Mouse (Mus musculus) embryo, embryonic 9.5 days (tissue): Measurements from ENCODE around the gene Calhm3.
"Not testable (repeated sequence)": the region's sequence is repeated elsewhere in the genome, so short reads cannot be mapped to it uniquely, and the experiment has no call there.

Source experiments
- DNase-seq: peaks from one replicate; pipeline ENCODE4 v3.0.0-alpha.2; 2017; ENCODE audit errors: extremely low spot score

Gene Calhm3

DNA sequence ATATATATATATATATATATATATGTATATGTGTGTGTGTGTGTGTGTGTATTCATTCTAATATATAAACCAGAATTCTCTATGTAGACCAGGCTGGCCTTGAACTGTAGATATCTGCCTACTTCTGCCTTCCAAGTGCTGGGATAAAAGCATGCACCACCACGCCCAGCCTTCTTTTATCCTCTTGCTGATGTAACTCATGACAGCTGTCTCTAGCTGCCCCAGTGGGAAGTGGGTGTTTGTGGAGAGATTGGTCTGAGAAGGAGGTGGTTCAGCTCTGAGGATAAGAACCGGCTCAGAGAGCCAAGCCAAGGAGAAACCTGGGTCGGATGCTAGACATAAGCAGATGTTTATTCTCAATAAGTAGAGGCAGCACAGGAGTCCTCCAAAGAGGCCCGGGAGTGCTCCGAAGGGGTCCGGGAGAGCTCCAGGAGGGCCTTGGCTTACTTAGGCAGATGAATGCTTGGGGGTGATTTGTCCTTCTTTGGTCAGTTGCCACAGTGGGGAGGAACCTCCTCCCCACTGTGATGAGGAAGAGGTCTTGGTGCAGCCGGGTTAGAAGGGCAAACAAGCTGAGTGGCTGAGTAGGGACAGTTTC, 10.2 kb upstream of the Calhm3 start:
- no peak for DNase-seq

- peak; percentile 42 for DNase-seq
Observed at GRCm38 (mm10) chr19:47166758-47167157, 9.2 kb upstream of the Calhm3 start.

DNA sequence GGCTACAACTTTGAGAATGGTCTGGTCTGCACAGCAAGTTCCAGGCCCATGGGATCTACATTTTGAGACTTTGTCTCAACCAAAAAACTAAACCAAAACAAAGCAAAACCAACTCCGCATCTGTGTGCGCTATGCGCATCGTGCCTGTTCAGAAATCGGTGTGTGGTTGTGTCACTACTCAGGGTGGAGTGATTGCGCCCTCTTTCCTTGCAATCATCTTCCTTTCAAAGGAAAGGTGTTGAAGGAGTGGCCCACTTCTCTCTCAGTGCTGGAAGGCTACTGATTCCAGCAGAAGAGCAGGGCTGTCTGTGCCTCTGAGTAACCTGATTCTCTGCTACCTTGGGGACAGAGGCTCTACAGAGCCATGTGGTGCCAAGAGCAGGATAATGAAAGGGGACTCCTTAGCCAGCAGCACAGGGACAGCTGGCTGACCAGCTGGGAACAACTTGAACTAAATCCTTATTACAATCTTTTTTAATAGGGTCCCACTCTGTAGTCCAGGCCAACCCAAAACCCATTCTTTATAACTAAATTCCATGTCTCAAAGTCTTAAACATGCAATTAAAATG, 5.7 kb upstream of the Calhm3 start:
- DNase-seq, result no peak

DNA sequence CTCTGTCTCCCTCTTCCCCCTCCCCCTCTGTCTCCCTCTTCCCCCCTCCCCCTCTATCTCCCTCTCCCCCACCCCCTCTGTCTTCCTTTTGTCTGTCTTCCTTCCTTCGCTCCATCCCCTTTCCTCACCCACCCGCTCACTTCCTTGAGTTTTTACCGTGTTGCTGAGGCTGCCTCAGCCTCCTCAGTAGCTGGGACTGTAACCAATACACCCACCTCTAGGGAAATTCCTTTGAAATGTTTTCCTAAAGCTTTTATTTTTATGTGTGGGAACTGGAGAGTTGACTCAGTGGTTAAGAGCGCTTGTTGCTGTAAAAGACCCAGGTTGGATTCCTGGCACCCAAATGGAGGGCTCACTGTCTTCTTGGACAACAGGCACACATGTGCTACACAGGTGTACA, 4.1 kb upstream of the Calhm3 start:
- DNase-seq, result no peak

DNA sequence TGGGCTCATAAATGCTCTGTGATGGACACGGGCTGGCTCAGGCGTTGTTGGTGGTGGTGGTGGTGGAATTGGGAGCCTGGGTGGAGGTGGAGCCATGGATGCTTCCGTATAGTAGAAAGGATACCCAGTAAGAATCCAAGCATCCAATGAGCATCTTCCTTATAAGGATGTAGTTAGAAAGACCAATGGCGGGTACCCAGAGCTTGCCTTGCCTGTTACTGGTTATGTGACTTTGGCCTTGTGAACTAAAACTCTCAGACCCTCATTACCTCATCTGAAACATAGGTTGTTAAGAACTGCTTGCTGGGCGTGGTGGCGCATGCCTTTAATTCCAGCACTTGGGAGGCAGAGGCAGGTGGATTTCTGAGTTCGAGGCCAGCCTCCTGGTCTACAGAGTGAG, 3.8 kb downstream of the Calhm3 start:
- no peak for DNase-seq

DNA sequence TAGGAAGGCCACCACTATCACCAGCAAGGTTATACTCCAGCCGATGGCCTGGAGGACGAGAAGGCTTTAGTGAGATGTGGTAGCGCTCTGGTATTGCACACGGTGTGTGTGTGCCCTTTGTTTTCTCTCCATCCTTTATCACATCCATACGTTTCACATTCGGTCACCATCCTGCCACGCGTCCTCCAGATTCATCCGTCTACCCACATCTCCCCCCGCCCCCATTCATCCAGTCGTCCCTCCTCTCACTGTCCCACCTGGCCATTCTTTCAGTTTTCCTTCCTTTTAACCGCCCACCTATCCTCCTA, 5.5 kb downstream of the Calhm3 start:
- no peak for DNase-seq

GRCm38 (mm10) chr19:47151332-47152061, 6.1 kb downstream of the Calhm3 start:
- no peak for DNase-seq

GRCm38 (mm10) chr19:47149854-47150253, 7.7 kb downstream of the Calhm3 start:
- DNase-seq, result no peak

DNA sequence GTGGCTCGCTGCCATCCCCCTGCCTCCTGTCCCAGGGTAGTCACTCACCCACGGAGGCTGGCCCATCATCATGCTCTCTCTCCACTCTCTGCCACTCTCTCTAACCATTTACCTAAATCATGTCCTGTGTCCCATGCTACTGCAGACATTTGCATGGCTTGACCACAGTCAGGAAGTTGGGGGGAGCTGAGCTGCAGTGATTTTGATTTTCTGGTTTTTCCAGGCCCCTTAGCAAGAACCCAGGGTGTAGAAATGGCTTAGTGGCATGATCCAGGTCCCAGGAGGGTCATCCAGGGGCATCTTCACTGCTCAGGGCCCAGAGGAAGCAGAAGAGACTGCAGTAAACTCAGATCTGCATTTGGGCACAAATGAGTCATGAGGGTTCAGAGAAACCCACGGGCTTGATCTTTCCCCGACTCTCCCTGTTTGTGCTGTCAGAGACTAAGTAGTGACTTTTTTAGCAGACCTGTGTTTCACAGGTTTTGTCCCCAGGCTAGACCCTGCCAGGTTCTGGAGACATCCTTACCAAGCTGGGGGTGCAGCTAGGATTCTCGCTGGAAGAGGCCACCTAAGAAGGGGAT, 9.2 kb downstream of the Calhm3 start:
- DNase-seq, result no peak

DNA sequence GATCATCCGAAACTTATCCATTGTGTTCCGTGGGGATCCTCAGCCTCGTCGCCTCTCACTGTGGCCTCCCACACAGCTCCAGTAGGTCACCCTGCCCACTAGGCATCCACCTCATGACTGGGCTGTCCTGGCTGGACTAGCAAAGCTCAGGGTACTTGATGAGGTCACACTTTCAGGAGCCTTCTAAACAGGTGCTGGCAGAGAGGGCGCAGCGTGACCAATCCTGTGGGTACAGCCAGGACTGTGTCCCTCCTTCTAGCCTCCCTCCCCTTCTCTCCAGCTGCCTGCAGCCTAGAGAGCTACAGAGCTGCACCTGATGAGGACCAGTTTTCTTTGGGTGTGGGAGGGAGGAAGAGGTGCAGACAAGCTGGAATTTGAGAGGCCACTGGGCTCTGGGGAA, 13.4 kb downstream of the Calhm3 start, which contains the start of gene Calhm1:
TSS of gene Calhm1 (minus strand) at position 101 of the 400 bp plus-strand sequence.
- no peak for DNase-seq

- DNase-seq, result no peak
Observed at GRCm38 (mm10) chr19:47142438-47142837, 15.1 kb downstream of the Calhm3 start.

GRCm38 (mm10) chr19:47139611-47140010, 18.0 kb downstream of the Calhm3 start:
- DNase-seq, result not testable (repeated sequence)

- DNase-seq, result peak; percentile 39
Observed at GRCm38 (mm10) chr19:47137771-47138421, 19.7 kb downstream of the Calhm3 start, which contains the start of gene Calhm2. Gene Calhm2, minus strand, starts transcription at chr19:47138294.

GRCm38 (mm10) chr19:47137051-47137581, 20.4 kb downstream of the Calhm3 start:
- no peak for DNase-seq

- DNase-seq, result no peak
Observed at GRCm38 (mm10) chr19:47136170-47136569, 21.4 kb downstream of the Calhm3 start.

DNA sequence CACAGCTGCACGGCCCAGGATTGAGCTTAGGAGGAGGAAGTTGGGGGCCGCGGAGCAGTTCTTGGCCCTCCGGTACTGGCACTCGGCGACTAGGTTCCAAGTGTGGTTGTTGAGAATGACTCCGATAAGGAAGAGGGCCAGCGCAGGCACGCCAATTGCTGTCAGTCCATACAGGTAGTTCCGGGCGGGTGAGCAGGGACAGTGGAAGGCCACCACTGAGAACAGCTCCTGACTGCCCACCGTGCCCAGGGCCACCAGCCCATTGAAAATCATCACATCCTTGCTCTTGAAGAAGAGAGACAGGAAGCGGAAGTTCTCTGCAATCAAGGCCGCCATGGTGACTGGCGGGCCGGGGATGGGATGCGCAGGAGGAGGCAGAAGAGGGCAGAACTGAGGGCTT, 22.0 kb downstream of the Calhm3 start:
- DNase-seq, result no peak

GRCm38 (mm10) chr19:47133161-47133560, 24.4 kb downstream of the Calhm3 start:
- DNase-seq, result no peak

- no peak for DNase-seq
Observed at GRCm38 (mm10) chr19:47130551-47131125, 26.9 kb downstream of the Calhm3 start.

DNA sequence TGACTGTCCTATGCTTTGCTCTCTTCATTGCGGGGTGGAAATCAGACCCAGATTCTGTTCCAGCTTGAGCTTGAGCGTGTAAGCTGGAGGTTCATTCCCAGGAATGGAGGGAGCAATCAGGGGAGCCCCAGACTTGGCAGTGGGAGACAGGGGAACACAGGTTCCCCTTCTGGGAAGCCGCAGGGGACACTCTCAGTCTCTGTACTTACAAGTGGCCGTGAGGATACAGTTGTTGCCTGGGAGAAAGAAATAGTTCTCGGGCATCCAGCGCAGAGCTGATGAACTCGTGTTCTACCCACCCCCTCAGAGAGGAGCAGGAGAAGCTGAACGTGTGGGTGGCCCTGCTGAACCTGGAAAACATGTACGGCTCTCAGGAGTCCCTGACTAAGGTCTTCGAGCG, 28.7 kb downstream of the Calhm3 start:
- no peak for DNase-seq

DNA sequence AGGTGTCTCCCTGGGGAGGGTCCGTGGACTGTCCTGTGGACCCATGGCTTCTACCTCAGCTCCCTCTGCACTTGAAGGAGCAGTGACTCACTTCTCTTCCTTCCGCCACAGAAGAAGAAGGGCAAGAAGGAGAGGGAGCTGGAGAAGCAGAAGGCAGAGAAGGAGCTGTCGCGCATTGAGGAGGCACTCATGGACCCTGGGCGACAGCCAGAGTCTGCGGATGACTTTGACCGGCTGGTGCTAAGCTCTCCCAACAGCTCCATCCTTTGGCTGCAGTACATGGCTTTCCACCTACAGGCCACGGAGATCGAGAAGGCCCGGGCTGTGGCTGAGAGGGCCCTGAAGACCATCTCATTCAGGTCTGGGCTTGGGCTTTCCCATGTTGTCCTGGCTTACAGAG, 29.4 kb downstream of the Calhm3 start:
- no peak for DNase-seq

DNA sequence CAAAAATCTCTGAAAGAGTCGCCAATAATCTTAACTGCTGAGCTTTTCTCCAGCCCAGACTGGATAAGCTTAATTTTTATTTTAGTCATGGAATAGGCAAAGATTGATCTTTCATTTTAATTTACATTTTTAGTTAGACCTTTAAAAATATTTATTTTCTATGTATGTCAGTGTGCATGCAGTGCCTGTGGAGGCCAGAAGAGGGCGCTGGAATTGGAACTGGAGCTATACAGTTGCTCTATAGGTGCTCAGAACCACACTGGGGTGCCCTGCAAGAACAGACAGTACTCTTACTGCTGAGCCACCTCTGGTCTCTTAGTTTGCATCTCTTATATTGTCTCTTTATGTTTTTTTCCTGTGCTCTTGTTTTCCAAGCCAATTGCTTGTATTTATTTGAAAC, 34.8 kb downstream of the Calhm3 start:
- no peak for DNase-seq

GRCm38 (mm10) chr19:47121054-47121453, 36.5 kb downstream of the Calhm3 start:
- DNase-seq, result peak; percentile 10
